Mouse (Mus musculus) heart, embryonic 16.5 days (tissue): ENCODE data around the gene Map7d3. TPM values are rescaled to one million over a fixed set of nuclear protein-coding genes. Genes with fewer than 3 reads are reported as not detected.
A peak's percentile ranks its signal among the peaks of the same experiment; 100 is the strongest.

Experiments
- ATAC-seq: fragments of 200-750 bp; cut with Nextera tagmentation; replicated peaks from 2 replicates; pipeline ENCODE4 v1.8.0; 2017; ENCODE audit warnings: moderate number of reproducible peaks; ENCODE audit not compliant: insufficient read depth, low FRiP score; ENCODE audit errors: extremely low read depth
- H3K27ac ChIP-seq: fragments of 300-500 bp; sonication (generic); 2 replicates; pipeline ENCODE4 v1.5.1; 2014; ENCODE audit warnings: mild to moderate bottlenecking, low read length, control low read depth, moderate library complexity
- H3K27me3 ChIP-seq: fragments of 300-500 bp; sonication (generic); 2 replicates; pipeline ENCODE4 v1.6.1; 2014; ENCODE audit warnings: low read length, mixed read lengths; ENCODE audit not compliant: control insufficient read depth, insufficient read depth
- H3K36me3 ChIP-seq: fragments of 300-500 bp; sonication (generic); 2 replicates; pipeline ENCODE4 v1.6.1; 2014; ENCODE audit not compliant: control insufficient read depth, insufficient read depth
- H3K4me1 ChIP-seq: fragments of 300-500 bp; sonication (generic); 2 replicates; pipeline ENCODE4 v1.6.1; 2014; ENCODE audit warnings: low read length, mixed read lengths; ENCODE audit not compliant: control insufficient read depth, insufficient read depth
- H3K4me2 ChIP-seq: fragments of 300-500 bp; sonication (generic); 2 replicates; pipeline ENCODE4 v1.6.1; 2014; ENCODE audit warnings: low read depth, mild to moderate bottlenecking, control low read depth, low read length
- H3K4me3 ChIP-seq: fragments of 300-500 bp; sonication (generic); 2 replicates; pipeline ENCODE4 v1.5.1; 2014; ENCODE audit warnings: mild to moderate bottlenecking, control low read depth, low read length
- H3K9ac ChIP-seq: fragments of 300-500 bp; sonication (generic); 2 replicates; pipeline ENCODE4 v1.6.1; 2014; ENCODE audit warnings: low read length, control low read depth
- H3K9me3 ChIP-seq: fragments of 300-500 bp; sonication (generic); replicated peaks from 2 replicates; pipeline ENCODE4 v1.6.1; 2016; ENCODE audit warnings: low read length; ENCODE audit not compliant: control insufficient read depth
- WGBS: fragments of 180-500 bp; shearing (Covaris S2); extraction: QIAGEN DNeasy Blood & Tissue Kit; methylation state at CpG from one replicate; pipeline ENCODE4 v1.1.7; 2014; 5-methylcytosine and 5-hydroxymethylcytosine counted together
- polyA plus RNA-seq: library from polyadenylated mRNA; unstranded; fragments of >200 nt; fragmentation: Nextera tagmentation; extraction: Ambion mirVana; gene quantifications from 2 replicates; pipeline ENCODE4 v1.2.1, GENCODE M21; 2015

The Map7d3 gene
- polyA plus RNA-seq, 1 experiment from 2014 or later: 2.0 TPM

DNA sequence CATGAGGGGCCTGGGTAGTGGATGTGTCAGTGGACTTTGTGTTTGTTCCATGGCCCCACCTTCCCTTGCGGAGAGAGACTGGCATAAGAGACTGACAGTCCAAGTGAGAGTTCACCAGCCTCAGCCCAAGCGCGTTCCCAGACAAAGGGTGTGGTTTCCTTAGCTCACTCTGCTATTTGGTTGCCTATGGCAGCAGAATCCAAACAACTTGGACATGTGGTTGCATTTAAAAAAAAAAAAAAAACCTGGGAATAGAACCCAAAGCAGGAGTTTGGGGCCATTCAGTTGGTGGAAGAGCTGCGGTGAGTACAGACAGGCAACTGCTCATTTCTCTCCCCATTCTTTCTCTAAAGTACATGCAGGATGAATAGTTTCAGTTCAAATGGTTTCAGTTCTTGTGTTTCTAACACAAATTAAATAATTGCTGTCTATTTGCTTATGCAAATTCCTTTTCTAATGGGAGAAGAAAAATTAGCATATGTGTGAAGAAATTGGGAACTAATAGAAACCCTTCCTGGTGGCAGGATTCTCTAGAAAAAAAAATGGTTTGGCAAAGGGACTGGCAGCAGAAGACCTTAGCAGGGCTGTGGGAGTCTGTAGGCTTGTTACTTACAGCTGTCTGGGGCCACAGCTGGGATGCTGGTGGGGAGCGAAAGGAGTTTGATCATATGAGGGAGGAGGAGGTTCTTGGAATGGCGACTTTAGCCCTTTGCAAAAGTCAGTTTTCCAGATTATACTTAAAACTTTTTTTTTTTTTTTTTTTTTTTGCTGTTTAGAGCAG lies 35.7 kb downstream of the Map7d3 start:
- WGBS: 57% methylated on average over 6 of the region's 6 CpGs
- no peak overlapping the region for H3K9ac ChIP-seq
- no peak overlapping the region; the same call in 1 of the 2 replicates for H3K4me2 ChIP-seq
- no peak for ATAC-seq
- peaks cover 4% of the 10 kb centered on the region; the same call in 1 of the 2 replicates for H3K4me1 ChIP-seq
- H3K27me3 ChIP-seq: no peaks in the 10 kb centered on the region
- no peak overlapping the region for H3K27ac ChIP-seq
- H3K9me3 ChIP-seq: no peaks in the 10 kb centered on the region
- no peak overlapping the region for H3K4me3 ChIP-seq
- H3K36me3 ChIP-seq: peaks cover 5% of the 10 kb centered on the region; the same call in 1 of the 2 replicates

DNA sequence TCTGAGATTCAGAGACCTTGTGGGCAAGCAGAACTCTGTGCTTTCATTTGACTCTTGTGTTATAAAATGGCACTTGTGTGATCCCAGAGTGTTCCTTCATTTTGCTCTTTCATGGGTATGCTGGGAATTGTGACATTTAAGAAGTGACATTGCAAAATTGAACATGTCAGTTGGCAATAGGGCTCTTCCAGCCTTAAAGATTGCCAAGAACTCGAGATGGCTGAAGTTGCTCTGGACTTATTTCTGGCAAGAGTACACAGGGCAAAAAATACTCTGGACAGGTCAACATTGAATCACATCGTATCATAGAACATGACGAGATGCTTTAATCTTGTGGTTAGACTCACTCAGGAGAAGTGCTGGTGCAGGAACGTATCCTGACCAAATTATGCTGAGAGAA lies 48.8 kb downstream of the Map7d3 start:
- Histone ChIP-seq H3K9me3 (no peaks in the 10 kb centered on the region), H3K36me3 (no peaks in the 10 kb centered on the region), H3K4me2 (no peak overlapping the region), H3K4me1 (peaks cover 3% of the 10 kb centered on the region; the same call in 1 of the 2 replicates), H3K27me3 (no peaks in the 10 kb centered on the region), H3K27ac (no peak overlapping the region), H3K9ac (no peak overlapping the region), H3K4me3 (no peak overlapping the region)
- ATAC-seq: no peak
- 68% methylated on average over 4 of the region's 4 CpGs for WGBS

- no peak overlapping the region for H3K27ac ChIP-seq
- H3K4me2 ChIP-seq: no peak overlapping the region
- no peak overlapping the region for H3K4me3 ChIP-seq
- H3K27me3 ChIP-seq: no peaks in the 10 kb centered on the region
- H3K4me1 ChIP-seq: peaks cover 3% of the 10 kb centered on the region; the same call in 1 of the 2 replicates
- H3K36me3 ChIP-seq: no peaks in the 10 kb centered on the region
- H3K9me3 ChIP-seq: no peaks in the 10 kb centered on the region
- ATAC-seq: no peak
- H3K9ac ChIP-seq: no peak overlapping the region
- 33% methylated on average over 1 of the region's 1 CpGs for WGBS
Measured at GRCm38 (mm10) chrX:56771751-56772150, 50.4 kb downstream of the Map7d3 start.

DNA sequence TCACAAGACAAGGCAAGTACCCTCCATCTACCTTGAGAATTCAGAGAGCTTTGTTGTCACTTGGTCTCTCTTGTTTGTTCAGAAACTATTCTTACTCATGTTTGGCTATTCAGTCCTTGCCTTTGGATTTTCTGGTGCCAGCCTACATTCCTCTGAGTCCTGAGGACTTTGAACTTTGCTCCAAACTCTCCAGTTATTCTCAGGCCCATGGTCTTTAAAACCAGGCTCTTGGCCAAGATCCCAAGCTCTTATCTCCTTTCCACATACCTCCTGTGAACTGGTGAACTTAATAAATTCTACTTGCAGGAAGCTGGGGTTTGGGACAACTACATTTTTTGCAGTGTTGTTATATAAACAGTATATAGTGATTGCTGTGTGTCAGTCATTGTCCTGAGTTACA lies 52.3 kb downstream of the Map7d3 start:
- Histone ChIP-seq H3K36me3 (no peaks in the 10 kb centered on the region), H3K27me3 (no peaks in the 10 kb centered on the region), H3K27ac (peak overlapping the region; percentile 54; the same call in 1 of the 2 replicates), H3K4me3 (no peak overlapping the region), H3K9me3 (no peaks in the 10 kb centered on the region), H3K9ac (no peak overlapping the region), H3K4me2 (no peak overlapping the region), H3K4me1 (peaks cover 3% of the 10 kb centered on the region; the same call in 1 of the 2 replicates)
- ATAC-seq: no peak

- no peaks in the 10 kb centered on the region for H3K9me3 ChIP-seq
- H3K36me3 ChIP-seq: no peaks in the 10 kb centered on the region
- ATAC-seq: no peak
- peaks cover 8% of the 10 kb centered on the region; the same call in 1 of the 2 replicates for H3K4me1 ChIP-seq
- no peak overlapping the region for H3K4me2 ChIP-seq
- WGBS: 72% methylated on average over 3 of the region's 3 CpGs
- H3K9ac ChIP-seq: no peak overlapping the region
- H3K27me3 ChIP-seq: no peaks in the 10 kb centered on the region
- H3K27ac ChIP-seq: no peak overlapping the region
- H3K4me3 ChIP-seq: no peak overlapping the region
Measured at GRCm38 (mm10) chrX:56760257-56760760, 61.8 kb downstream of the Map7d3 start.

DNA sequence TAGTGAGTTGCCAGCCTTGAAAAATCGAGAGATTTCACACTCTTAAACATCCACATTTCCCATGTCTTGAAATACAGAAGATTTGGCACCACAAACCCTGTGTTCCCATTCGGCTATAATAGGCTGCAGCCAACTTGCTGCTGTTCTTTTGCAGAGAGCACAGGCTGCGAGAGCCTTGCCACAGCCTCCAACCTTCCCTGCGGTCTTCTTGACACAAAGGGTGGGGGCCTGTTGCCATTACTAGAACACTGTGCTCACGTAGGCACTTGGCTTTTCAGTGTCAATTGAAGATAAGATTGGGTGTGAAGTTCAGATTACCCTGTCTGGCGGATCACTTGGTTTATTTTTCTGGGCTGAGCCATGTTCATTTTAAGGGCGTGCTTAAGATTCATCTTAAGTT lies 65.8 kb downstream of the Map7d3 start:
- no peak overlapping the region for H3K4me3 ChIP-seq
- peaks cover 11% of the 10 kb centered on the region for H3K4me1 ChIP-seq
- 37% methylated on average over 7 of the region's 7 CpGs for WGBS
- H3K27me3 ChIP-seq: no peaks in the 10 kb centered on the region
- peak; percentile 37 for ATAC-seq
- H3K9ac ChIP-seq: no peak overlapping the region
- H3K4me2 ChIP-seq: no peak overlapping the region
- H3K27ac ChIP-seq: peak overlapping the region; percentile 31; the same call in 1 of the 2 replicates
- no peaks in the 10 kb centered on the region for H3K9me3 ChIP-seq
- no peaks in the 10 kb centered on the region for H3K36me3 ChIP-seq

- H3K27me3 ChIP-seq: no peaks in the 10 kb centered on the region
- ATAC-seq: no peak
- 27% methylated on average over 2 of the region's 2 CpGs for WGBS
- H3K4me2 ChIP-seq: no peak overlapping the region
- no peaks in the 10 kb centered on the region for H3K36me3 ChIP-seq
- H3K4me1 ChIP-seq: peaks cover 11% of the 10 kb centered on the region
- no peak overlapping the region for H3K27ac ChIP-seq
- no peaks in the 10 kb centered on the region for H3K9me3 ChIP-seq
- no peak overlapping the region for H3K4me3 ChIP-seq
- no peak overlapping the region for H3K9ac ChIP-seq
Measured at GRCm38 (mm10) chrX:56755646-56756045, 66.5 kb downstream of the Map7d3 start.

- Histone ChIP-seq H3K4me1 (peaks cover 11% of the 10 kb centered on the region), H3K4me2 (no peak overlapping the region), H3K27ac (no peak overlapping the region), H3K27me3 (no peaks in the 10 kb centered on the region), H3K9me3 (no peaks in the 10 kb centered on the region), H3K36me3 (no peaks in the 10 kb centered on the region), H3K9ac (no peak overlapping the region), H3K4me3 (no peak overlapping the region)
- no peak for ATAC-seq
- WGBS: 60% methylated on average over 8 of the region's 8 CpGs
Measured at GRCm38 (mm10) chrX:56753317-56754289, 68.5 kb downstream of the Map7d3 start.
